Mouse (Mus musculus) ES-Bruce4 (cell line): ENCODE data around the gene Was.

Experiments used
- CTCF ChIP-seq: IDR thresholded peaks from one replicate; pipeline ENCODE4 v1.8.1; 2011; ENCODE audit warnings: low read depth, low read length
- EP300 ChIP-seq: IDR thresholded peaks from 2 replicates; pipeline ENCODE4 v1.6.1; 2011; ENCODE audit warnings: low read depth, low read length; ENCODE audit not compliant: insufficient read depth
- POLR2A ChIP-seq: IDR thresholded peaks from one replicate; pipeline ENCODE4 v1.8.1; 2011; ENCODE audit warnings: low read length; ENCODE audit not compliant: insufficient read depth

- TF ChIP-seq POLR2A (no peak), CTCF (no peak), EP300 (no peak)
Measured at GRCm38 (mm10) chrX:8105019-8105418, 14.7 kb upstream of the Was start.
